Mouse (Mus musculus) heart, adult 11 months (tissue): ENCODE measurements at regions not wholly inside any gene's neighbourhood (a gene's known extent, or its start where the extent isn't known, plus 50 kb on each side); places are given as distances from the start of the nearest gene placed in this dataset.

Experiments
- DNase-seq: peaks from one replicate; pipeline ENCODE4 v3.0.0; 2022

DNA sequence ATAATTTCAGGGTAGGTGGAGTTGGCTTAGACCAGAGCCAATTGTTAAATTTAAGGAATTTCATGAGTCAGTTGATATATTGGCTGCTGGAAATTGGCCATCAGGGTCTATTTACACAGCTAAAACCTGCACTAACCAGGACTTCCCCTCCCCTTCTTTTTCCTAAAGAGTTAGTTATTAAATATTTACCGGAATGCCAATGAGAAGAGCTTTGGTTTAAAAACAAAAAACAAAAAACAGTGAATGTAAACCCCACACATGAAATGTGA, 294.6 kb downstream of the Epha4 start:
- no peak for DNase-seq

- no peak for DNase-seq
Observed at GRCm38 (mm10) chr1:77220783-77221182, 294.1 kb downstream of the Epha4 start.

DNA sequence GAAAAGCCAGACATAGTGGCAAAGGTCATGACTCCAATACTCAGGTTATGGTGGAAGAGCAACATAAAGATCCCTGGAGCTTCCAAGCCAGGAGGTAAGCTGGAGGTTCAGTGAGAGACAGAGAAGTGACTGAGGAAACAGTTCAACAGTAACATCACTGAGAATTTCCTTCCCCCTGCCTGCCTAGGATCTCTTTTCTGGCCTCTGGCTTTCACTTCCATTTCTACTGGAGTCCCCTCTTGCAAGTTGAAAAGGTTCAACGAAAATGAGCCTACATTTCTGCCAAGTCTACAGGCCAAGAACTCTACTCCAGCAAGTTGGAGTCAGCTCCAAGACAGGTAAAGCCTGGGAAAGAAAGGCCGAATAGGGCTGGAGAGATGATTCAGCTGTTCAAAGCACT, 293.0 kb downstream of the Epha4 start:
- DNase-seq, result no peak

GRCm38 (mm10) chr1:77226546-77226945, 288.3 kb downstream of the Epha4 start:
- no peak for DNase-seq

DNA sequence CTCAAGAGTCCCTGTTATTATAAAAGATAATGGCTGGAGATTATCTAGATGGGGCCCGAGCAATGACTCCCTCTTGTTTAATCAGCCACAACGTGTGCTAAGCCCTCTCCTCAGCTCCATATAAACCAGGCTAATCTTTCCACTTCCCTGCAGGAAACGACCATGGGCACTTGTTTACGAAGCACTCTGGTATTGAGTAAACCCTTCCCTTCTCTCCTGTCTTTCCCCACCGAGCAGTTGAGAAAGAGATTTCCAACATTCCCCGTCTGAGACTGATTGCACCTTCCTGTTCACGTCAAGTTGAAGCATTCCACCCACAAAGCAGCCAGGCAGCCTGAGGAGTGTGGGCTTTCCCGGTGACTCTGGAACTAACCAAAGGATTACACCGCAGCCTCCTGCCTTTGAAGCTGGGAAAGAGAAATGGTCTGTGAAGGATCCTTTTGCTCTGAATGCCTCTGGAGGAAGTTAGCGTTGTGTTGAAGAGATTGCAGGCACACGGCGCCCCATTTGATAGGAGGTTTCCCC, 287.8 kb downstream of the Epha4 start:
- no peak for DNase-seq

DNA sequence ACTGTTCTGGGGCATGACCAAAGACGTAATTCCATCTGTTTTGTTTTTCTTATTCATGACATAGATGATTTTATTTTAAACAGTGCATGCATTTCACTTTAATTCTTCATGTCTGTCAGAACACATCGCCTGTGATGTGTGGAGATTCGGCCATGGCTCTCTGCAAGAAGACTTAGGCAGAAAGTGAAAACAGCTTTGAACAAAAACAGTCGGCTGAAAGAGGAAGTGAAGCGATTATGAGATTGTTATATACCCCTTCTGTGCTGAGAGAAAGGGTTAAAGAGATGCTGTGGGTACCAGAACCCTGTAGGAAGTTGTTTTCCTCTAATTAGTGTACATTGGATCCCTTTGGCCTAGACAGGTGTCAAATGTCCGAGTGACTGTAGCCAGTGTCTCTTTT, 287.1 kb downstream of the Epha4 start:
- DNase-seq, result no peak

- DNase-seq, result no peak
Observed at GRCm38 (mm10) chr1:77229561-77229960, 285.3 kb downstream of the Epha4 start.

GRCm38 (mm10) chr1:77233010-77233409, 281.9 kb downstream of the Epha4 start:
- DNase-seq, result peak; percentile 97

DNA sequence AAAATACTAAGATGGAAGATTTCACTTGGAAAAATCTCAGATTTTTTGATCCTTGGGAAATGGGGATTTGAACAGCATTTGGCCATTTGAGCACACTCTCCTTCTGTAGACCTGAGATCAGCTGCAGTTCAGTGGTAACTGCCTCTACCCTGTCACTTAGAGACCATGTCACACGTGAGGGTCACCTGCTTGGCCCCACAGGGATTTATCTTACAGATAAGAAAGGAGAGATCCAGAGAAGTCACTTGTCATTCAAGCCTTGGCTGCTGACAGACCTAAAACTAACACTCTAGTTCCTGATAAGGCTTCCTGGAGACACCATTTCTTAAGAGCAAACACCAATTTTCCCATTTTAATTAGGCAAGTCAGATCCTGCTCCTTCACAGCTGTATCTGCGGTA, 270.2 kb downstream of the Epha4 start:
- peak; percentile 87 for DNase-seq

DNA sequence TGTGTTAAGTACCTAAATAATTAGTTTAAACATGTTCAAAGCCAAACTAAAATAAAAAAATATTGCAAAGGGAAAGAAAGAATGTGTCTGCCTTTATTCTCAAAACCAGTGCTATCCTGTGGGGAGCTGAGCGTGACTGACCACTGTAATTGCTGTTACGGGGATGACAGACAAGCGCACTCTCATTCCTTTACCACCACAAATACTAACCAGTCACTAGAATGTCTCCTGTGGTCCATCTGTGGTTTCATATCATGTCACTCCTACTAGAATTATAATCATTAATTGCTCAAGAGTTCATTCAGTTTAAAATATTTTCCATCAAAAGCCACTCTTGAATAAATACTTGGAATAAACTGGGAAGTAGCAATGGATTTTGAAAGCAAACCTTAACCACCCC, 268.8 kb downstream of the Epha4 start:
- DNase-seq, result no peak

- no peak for DNase-seq
Observed at GRCm38 (mm10) chr1:77254276-77254675, 260.6 kb downstream of the Epha4 start.

DNA sequence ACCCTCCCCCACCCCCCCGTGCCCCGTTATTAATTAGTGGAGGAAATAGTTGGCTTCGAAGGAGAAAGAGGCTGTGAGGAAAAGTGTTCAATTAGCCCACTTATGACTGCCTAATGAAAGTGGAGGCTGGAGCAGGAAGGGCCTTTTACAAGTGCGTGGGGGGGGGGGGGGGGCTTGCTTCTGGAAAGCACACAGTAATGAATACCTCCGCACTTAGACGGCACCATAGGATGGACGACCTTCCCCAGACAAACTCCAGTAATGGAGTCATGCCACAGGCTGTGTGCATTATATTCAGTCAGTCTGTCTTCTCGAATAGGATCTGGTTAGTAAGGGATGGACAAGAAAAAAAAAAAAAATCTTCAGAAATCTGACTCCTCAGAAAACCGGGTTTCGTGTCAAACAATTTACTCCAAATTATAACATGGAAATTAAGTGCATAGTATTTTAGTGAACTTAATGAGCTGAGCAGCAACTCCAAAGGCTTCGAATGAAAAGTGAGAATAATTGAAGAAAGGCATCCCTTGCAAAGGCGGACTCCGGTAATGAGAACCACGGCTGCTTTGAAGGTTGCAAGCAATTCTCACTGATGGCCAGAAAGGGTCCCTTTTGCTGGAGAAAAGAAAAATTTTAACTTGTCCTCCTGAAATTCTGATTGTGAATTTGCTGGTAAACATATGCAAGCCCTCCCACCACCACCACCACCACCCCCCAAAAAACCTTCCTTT, 258.6 kb downstream of the Epha4 start:
- DNase-seq, result no peak

DNA sequence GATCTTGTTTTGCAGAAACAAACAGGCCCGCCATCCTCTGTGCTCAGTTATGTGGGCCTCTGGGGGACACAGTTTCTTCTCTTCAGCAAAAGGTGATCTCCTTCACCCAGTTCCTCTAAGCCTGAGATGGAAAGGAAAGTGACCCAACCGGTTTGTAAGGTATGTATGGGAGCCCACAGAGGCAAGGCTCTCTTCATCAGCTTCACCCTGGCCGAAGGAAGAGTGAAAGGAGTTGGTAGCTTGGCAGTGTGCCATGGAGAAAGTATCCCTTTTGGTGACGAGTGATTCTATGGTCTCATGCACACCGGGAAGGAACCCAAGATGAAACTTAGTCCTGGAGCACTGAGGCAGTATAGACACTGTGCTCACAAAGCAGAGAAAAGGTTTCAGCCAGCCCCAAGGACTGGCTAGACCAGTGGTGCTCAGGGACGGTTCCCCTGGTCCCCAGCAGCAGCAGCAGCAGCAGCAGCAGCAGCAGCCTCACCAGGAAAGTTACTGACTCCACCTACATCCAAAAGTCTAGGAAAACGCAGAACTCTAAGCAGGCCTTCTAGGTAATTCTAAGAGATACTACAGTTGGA, 256.1 kb downstream of the Epha4 start:
- DNase-seq, result no peak

- no peak for DNase-seq
Observed at GRCm38 (mm10) chr1:77259789-77260188, 255.1 kb downstream of the Epha4 start.

DNA sequence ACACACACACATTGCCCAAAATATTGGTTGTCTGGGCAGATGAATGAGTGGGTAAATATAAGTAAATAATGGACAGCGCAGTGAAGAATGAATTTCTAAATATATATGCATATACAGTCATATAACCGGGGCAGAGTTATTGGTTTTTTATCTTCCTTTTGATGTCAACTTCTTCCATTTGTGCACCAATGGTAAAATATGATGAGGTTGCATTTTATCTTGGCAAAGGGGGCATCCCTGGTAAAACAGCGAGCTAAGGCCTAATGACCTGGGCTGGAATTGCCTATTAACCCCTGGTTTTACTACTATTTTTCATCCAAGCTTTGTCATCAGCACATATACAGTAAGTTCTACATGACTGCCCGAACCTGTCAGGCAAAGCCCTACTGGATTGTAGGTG, 253.2 kb downstream of the Epha4 start:
- DNase-seq, result no peak

GRCm38 (mm10) chr1:77265677-77266076, 249.2 kb downstream of the Epha4 start:
- no peak for DNase-seq

DNA sequence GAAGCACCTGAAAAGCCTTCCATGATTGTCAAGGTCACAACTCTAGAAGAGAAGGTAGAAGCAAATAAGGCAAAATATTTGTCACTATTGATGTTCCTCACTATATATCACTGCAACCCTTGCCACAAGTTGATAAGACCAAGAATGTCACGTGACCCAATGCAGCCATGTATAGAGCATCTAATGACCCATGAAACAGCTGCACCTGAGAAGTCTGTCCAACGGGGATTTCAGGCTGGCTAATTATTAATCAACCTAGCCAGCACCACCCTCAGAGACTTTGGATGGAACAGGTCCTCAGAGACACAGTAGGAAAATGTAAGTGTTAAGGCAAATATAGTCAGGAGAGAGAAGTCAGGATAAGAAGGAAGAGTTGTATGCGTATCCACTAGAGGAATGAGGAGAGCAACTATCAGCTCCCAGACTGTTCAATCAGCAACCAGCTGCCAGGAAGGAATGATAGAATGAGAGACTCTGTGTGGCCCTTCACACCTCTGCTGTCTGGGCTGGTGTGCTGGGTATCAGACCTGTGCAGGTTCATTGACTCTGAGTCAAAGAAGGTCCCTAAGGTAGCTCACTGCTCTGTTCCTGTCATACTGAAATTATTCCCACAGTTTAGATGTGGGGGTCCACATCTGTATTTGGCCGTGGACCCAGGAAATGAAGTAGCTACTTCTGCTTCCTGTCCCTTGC, 247.4 kb downstream of the Epha4 start:
- DNase-seq, result no peak

DNA sequence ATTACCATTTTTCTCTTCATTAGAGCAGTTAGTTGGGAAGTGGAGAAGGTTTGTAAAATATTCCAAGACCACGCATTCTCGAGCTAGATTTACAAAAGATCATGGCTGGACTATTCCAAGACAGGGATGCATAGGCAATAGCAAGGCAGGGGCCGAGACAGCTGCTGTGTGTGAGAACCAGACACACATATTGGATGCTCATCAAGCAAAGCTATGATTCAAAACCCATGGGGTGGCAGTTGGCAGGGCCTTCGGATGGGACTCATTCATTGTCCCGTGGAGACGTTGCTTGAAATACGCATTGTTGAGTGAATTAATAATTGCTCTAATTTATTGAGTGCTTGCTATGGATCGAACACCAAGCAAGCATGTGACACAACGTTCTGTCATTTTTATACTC, 239.6 kb downstream of the Epha4 start:
- no peak for DNase-seq

- DNase-seq, result no peak
Observed at GRCm38 (mm10) chr1:77279566-77279965, 235.3 kb downstream of the Epha4 start.

DNA sequence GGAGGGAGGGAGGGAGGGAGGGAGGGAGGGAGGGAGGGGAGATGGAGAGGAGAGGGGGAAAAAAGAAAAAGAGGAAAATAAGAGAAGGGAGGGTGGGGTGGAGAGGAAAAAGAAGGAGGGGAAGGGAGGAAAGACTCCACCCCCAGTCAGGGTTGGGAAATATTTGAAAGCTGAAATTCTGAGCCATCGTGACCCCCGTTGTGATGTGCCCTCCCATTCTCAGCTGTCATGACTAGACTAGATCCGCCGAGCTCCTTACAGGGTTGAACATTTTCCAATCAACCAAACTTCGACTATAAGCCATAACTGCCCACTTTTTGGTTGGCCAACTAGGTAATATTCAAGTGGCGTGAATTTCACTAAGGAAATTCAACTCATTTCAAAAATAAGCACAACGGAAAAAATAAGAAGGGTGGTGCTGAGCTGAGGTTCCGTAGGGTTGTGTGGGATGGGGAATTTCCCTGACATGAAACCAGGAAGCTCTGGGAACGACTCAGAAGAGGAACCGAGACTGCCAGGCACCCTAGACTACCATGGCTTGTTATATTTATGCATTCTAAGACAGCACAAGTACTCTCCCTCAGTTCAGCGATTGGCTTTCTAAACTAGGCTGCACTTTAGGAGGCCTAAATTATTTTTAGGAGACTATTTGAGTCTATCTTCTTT, 234.4 kb downstream of the Epha4 start:
- peak; percentile 93 for DNase-seq

DNA sequence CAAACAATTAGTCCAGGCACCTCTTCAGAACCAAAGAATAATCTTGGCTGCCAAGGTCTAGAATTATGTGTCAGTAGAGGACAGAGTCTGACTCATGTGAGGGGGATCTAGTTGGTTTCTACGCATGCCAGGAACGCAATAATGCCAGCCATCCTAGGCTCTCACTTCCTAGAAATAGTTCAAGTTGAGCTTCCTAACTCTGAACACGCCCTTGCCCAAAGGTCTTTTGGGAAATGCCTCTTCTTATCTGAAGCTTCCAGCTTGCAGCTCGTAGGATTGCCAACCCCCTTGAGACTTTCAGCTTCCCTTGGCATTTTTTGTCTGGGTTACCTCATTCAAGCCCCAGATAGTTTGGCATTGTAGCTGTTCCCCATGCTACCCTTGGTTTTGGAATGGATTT, 233.1 kb downstream of the Epha4 start:
- no peak for DNase-seq

DNA sequence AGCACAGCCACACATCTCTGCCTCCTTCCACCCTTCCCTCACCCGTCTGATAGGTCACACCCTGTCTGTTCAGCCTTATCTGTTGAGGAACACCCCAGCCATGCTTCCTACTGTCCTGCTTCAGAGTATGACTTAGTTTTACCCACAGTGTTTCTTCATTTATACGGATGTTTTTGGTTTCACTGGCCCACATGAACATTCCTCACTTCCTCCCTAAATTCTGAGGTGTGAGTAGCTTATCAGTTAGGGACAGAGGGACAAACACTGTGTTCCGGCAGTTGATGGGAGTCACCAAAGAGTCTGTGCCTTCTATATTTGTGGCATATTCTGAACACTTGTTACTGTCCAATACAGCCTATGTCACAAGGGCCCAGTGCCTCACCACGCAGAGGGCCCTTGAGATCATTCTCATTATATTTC, 216.2 kb downstream of the Epha4 start:
- DNase-seq, result no peak

- DNase-seq, result peak; percentile 97
Observed at GRCm38 (mm10) chr1:77300806-77301205, 214.1 kb downstream of the Epha4 start.

DNA sequence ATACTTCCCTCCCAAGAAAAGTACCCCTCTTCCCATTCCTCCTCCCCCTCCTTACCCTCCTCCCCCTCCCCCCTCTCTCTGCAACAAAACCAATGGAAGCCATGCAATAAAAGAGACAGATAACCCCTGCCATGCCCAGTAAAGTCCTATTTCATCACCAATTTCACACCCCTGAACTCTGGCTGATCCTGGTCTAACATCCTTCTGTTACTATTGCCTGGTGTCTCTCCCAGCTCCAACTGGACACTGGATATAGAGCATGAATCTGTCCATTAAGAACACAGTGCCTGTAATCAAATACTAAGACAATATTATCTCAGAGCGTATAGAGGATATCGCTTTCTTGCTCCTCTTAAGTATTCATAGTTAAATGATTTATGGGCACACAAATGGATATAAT, 210.1 kb downstream of the Epha4 start:
- no peak for DNase-seq
